Comparison of ENCODE assay signal across 15 mouse cellular contexts in the genomic region with DNA sequence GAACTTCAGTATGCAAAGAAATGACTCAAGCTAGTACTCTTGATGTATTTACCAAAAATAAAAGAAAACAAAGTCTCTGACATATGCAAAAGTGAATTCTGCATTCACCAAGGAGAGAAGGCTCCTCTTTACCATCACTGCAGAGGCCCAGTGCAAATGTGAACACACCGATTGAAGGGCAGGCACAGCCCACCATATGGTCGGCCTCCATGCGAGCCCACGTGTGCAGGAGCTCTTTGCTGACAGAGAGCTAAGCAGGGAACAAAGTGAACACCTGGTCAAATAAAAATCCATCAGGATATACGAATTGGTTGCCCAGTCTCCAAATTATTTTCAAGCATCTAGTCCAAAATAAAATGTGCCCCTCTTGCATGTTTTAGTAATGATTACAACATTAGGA.
"Had no signal": no experiment of that assay in that cellular context is flagged by ENCODE, and none has a peak within 500 bp of the region (broad histone marks: within the 10 kb centered on the region; RNA-seq: fewer than 3 reads in every experiment).

No protein-coding gene starts in this region.

- H3K9ac ChIP-seq: limb, embryonic 13.5 days; liver, embryonic 14.5 days; midbrain, embryonic 15.5 days; neural tube, embryonic 12.5 days had no signal

- H3K4me2 ChIP-seq: limb, embryonic 13.5 days; midbrain, embryonic 11.5 days; midbrain, embryonic 15.5 days; neural tube, embryonic 12.5 days had no signal

- H3K4me3 ChIP-seq: layer of hippocampus, adult 2 months; limb, embryonic 13.5 days; megakaryocyte, embryonic 14.5 days; midbrain, embryonic 15.5 days; neural tube, embryonic 12.5 days had no signal

- DNase-seq: kidney, postnatal 10 days; kidney, postnatal 4 days; lung, adult 18-20 months; right cerebral cortex, postnatal 4 days; spleen, adult 18-20 months; thymus, adult 18-20 months; thymus, postnatal 14 days had no signal

- H3K4me1 ChIP-seq: megakaryocyte, embryonic 14.5 days; midbrain, embryonic 15.5 days; neural tube, embryonic 12.5 days had no signal

- ATAC-seq: midbrain, embryonic 15.5 days had no signal

- H3K36me3 ChIP-seq: limb, embryonic 13.5 days; midbrain, embryonic 15.5 days; neural tube, embryonic 12.5 days had no signal

- H3K27ac ChIP-seq: layer of hippocampus, adult 2 months; limb, embryonic 13.5 days; liver, embryonic 14.5 days; macrophage; midbrain, embryonic 15.5 days; neural tube, embryonic 12.5 days had no signal

- H3K9me3 ChIP-seq: limb, embryonic 13.5 days; midbrain, embryonic 15.5 days; neural tube, embryonic 12.5 days had no signal

- H3K27me3 ChIP-seq: megakaryocyte, embryonic 14.5 days; midbrain, embryonic 15.5 days; neural tube, embryonic 12.5 days had no signal
